Comparison of ENCODE assay signal across 12 mouse cellular contexts in genomic region chr7:100723453-100724294, GRCm38 (mm10). TPM values are rescaled to one million over a fixed set of nuclear protein-coding genes. Genes with fewer than 3 reads are reported as not detected.
DNase-seq lines count a peak whose midpoint lies in the region; ATAC-seq lines count a peak whose summit lies in the region.
"Had no signal": no experiment of that assay in that cellular context is flagged by ENCODE, and none has a peak within 500 bp of the region (broad histone marks: within the 10 kb centered on the region; RNA-seq: fewer than 3 reads in every experiment).

No protein-coding gene starts in this region.

- intact Hi-C loops in left cerebral cortex, postnatal 14 days (cut with DNase I), result no loop called here

- peak overlapping the region; percentile 17 for H3K4me2 ChIP-seq in forebrain, embryonic 12.5 days
- H3K4me2 ChIP-seq in hindbrain, embryonic 16.5 days (ENCODE audit: low read length), result peak overlapping the region; percentile 18; the same call in 1 of the 2 replicates
- peak overlapping the region; percentile 37 for H3K4me2 ChIP-seq in neural tube, embryonic 13.5 days
- no peak overlapping the region for H3K4me2 ChIP-seq in intestine, embryonic 15.5 days (replicated peaks)
- H3K4me2 ChIP-seq: limb, embryonic 15.5 days had no signal

- WGBS in forebrain, embryonic 12.5 days, result 5% methylated on average over 12 of the region's 12 CpGs
- 18% methylated on average over 12 of the region's 12 CpGs for WGBS in hindbrain, embryonic 16.5 days
- WGBS in neural tube, embryonic 13.5 days, result 8% methylated on average over 12 of the region's 12 CpGs
- WGBS in intestine, embryonic 15.5 days, result 51% methylated on average over 12 of the region's 12 CpGs

- peaks cover 34% of the 10 kb centered on the region for H3K4me1 ChIP-seq in forebrain, embryonic 12.5 days
- peaks cover 24% of the 10 kb centered on the region for H3K4me1 ChIP-seq in hindbrain, embryonic 16.5 days (ENCODE audit: control insufficient read depth, insufficient read depth, low read depth, low read length)
- peaks cover 38% of the 10 kb centered on the region for H3K4me1 ChIP-seq in neural tube, embryonic 13.5 days (replicated peaks)
- no peaks in the 10 kb centered on the region; the same call in 1 of the 2 replicates for H3K4me1 ChIP-seq in intestine, embryonic 15.5 days (replicated peaks)

- peak; percentile 65; the same call in 1 of the 2 replicates for ATAC-seq in forebrain, embryonic 12.5 days (ENCODE audit: low FRiP score)
- no peak for ATAC-seq in hindbrain, embryonic 16.5 days
- peak; percentile 38; the same call in 1 of the 2 replicates for ATAC-seq in neural tube, embryonic 13.5 days (ENCODE audit: low read depth)
- ATAC-seq in intestine, embryonic 15.5 days, result no peak

- H3K27ac ChIP-seq in forebrain, embryonic 12.5 days, result peak overlapping the region; percentile 91
- peak overlapping the region; percentile 69 for H3K27ac ChIP-seq in hindbrain, embryonic 16.5 days (ENCODE audit: low read depth, low read length)
- H3K27ac ChIP-seq in neural tube, embryonic 13.5 days (replicated peaks), result peak overlapping the region; percentile 93
- H3K27ac ChIP-seq in intestine, embryonic 15.5 days, result no peak overlapping the region
- H3K27ac ChIP-seq: limb, embryonic 15.5 days had no signal

- H3K9ac ChIP-seq in forebrain, embryonic 12.5 days, result peak overlapping the region; percentile 26; the same call in 1 of the 2 replicates
- H3K9ac ChIP-seq in hindbrain, embryonic 16.5 days (ENCODE audit: low read depth, low read length), result peak overlapping the region; percentile 33; the same call in 1 of the 2 replicates
- H3K9ac ChIP-seq in neural tube, embryonic 13.5 days, result peak overlapping the region; percentile 56
- H3K9ac ChIP-seq in intestine, embryonic 15.5 days, result no peak overlapping the region
- H3K9ac ChIP-seq: limb, embryonic 15.5 days had no signal

- 0 out of 2 replicates have a peak overlapping the region, but pooled peaks have one; percentile 7 for H3K4me3 ChIP-seq in forebrain, embryonic 12.5 days (replicated peaks)
- no peak overlapping the region for H3K4me3 ChIP-seq in hindbrain, embryonic 16.5 days (ENCODE audit: low read length)
- no peak overlapping the region; the same call in 1 of the 2 replicates for H3K4me3 ChIP-seq in neural tube, embryonic 13.5 days
- H3K4me3 ChIP-seq in intestine, embryonic 15.5 days (replicated peaks), result no peak overlapping the region
- H3K4me3 ChIP-seq: limb, embryonic 15.5 days had no signal

- H3K36me3 ChIP-seq in forebrain, embryonic 12.5 days (replicated peaks), result no peaks in the 10 kb centered on the region
- no peaks in the 10 kb centered on the region for H3K36me3 ChIP-seq in hindbrain, embryonic 16.5 days (ENCODE audit: control insufficient read depth, insufficient read depth, low read length)
- H3K36me3 ChIP-seq in neural tube, embryonic 13.5 days, result no peaks in the 10 kb centered on the region
- H3K36me3 ChIP-seq in intestine, embryonic 15.5 days, result no peaks in the 10 kb centered on the region
- H3K36me3 ChIP-seq: limb, embryonic 15.5 days had no signal

- no peaks in the 10 kb centered on the region for H3K9me3 ChIP-seq in forebrain, embryonic 12.5 days
- H3K9me3 ChIP-seq in hindbrain, embryonic 16.5 days (ENCODE audit: control insufficient read depth, low read length), result no peaks in the 10 kb centered on the region
- H3K9me3 ChIP-seq in neural tube, embryonic 13.5 days, result no peaks in the 10 kb centered on the region
- H3K9me3 ChIP-seq in intestine, embryonic 15.5 days, result no peaks in the 10 kb centered on the region
- H3K9me3 ChIP-seq: G1E; limb, embryonic 15.5 days had no signal

- H3K27me3 ChIP-seq in forebrain, embryonic 12.5 days, result no peaks in the 10 kb centered on the region
- H3K27me3 ChIP-seq in hindbrain, embryonic 16.5 days (replicated peaks; ENCODE audit: control insufficient read depth, insufficient read depth, low read length), result no peaks in the 10 kb centered on the region
- H3K27me3 ChIP-seq in neural tube, embryonic 13.5 days, result no peaks in the 10 kb centered on the region
- no peaks in the 10 kb centered on the region for H3K27me3 ChIP-seq in intestine, embryonic 15.5 days (replicated peaks)
- H3K27me3 ChIP-seq: limb, embryonic 15.5 days had no signal

- peak; percentile 44 to 45 for DNase-seq in cerebellum, postnatal 25 days
- no peak for DNase-seq in cerebellum, postnatal 4 days (ENCODE audit: low spot score in 2 of 2)
- no peak for DNase-seq in left cerebral cortex, postnatal 14 days (ENCODE audit: low spot score in 2 of 2)
- no peak for DNase-seq in kidney, adult 18-20 months
- DNase-seq: kidney, postnatal 10 days; thymus, adult 2 months had no signal

RNA-seq across cellular contexts. Expression of gene Fam168a, which starts 17.2 kb away (rescaled TPM):
- polyA plus RNA-seq in forebrain, embryonic 12.5 days (2016; fragmentation: Nextera tagmentation; extraction: Ambion mirVana), result 63.9 and 72.6 TPM in 2 replicates
- 102 and 103 TPM in 2 replicates for polyA plus RNA-seq in hindbrain, embryonic 16.5 days (2015; fragmentation: Nextera tagmentation; extraction: Ambion mirVana)
- polyA plus RNA-seq in neural tube, embryonic 13.5 days (2015; fragmentation: Nextera tagmentation; extraction: Ambion mirVana), result 90.4 and 97.8 TPM in 2 replicates
- 100 to 1,000 TPM; 299 to 305 TPM for total RNA-seq in left cerebral cortex, postnatal 14 days (2021)
- polyA plus RNA-seq in intestine, embryonic 15.5 days (2015; fragmentation: Nextera tagmentation; extraction: Ambion mirVana), result 25.1 and 26.9 TPM in 2 replicates

Comparison
In these comparisons a context has a peak if more than half of its experiments do, and no peak if none do; other contexts are left out.
1. DNase-seq: peak in cerebellum, postnatal 25 days (2 of 2); none in cerebellum, postnatal 4 days (0 of 2), left cerebral cortex, postnatal 14 days (0 of 2) and kidney, adult 18-20 months (single experiment).
2. ATAC-seq: peak in forebrain, embryonic 12.5 days (single experiment) and neural tube, embryonic 13.5 days (single experiment); none in hindbrain, embryonic 16.5 days (single experiment) and intestine, embryonic 15.5 days (single experiment).